Mouse (Mus musculus) bone marrow macrophage, adult 2 months (primary cell): ENCODE measurements around the gene Pard3. TPM values are rescaled to one million over a fixed set of nuclear protein-coding genes. Genes with fewer than 3 reads are reported as not detected.
A peak's percentile ranks its signal among the peaks of the same experiment; 100 is the strongest.

Experiments
- H3K27ac ChIP-seq: 2 replicates; pipeline ENCODE4 v1.5.1; 2012; ENCODE audit warnings: low read depth, low read length; ENCODE audit not compliant: insufficient read depth
- H3K4me1 ChIP-seq: 2 replicates; pipeline ENCODE4 v1.6.1; 2012; ENCODE audit warnings: low read length; ENCODE audit not compliant: control insufficient read depth, insufficient read depth
- H3K4me3 ChIP-seq: 2 replicates; pipeline ENCODE4 v1.5.1; 2012; ENCODE audit warnings: mild to moderate bottlenecking, low read length, moderate library complexity; ENCODE audit not compliant: insufficient read depth
- CTCF ChIP-seq: IDR thresholded peaks from 2 replicates; pipeline ENCODE4 v1.5.1; 2012; ENCODE audit warnings: low read depth, mild to moderate bottlenecking, low read length, moderate library complexity
- POLR2A ChIP-seq: IDR thresholded peaks from 2 replicates; pipeline ENCODE4 v1.6.1; 2012; ENCODE audit warnings: mild to moderate bottlenecking, low read depth, low read length, borderline replicate concordance
- polyA plus RNA-seq: library from polyadenylated mRNA; stranded (reverse); fragments of >200 nt; gene quantifications from 2 replicates; pipeline ENCODE4 v1.2.4, GENCODE M21; 2012; ENCODE audit not compliant: missing spikeins, insufficient read depth, insufficient read length

Pard3 gene
- polyA plus RNA-seq, 1 experiment, result 0.11 TPM

DNA sequence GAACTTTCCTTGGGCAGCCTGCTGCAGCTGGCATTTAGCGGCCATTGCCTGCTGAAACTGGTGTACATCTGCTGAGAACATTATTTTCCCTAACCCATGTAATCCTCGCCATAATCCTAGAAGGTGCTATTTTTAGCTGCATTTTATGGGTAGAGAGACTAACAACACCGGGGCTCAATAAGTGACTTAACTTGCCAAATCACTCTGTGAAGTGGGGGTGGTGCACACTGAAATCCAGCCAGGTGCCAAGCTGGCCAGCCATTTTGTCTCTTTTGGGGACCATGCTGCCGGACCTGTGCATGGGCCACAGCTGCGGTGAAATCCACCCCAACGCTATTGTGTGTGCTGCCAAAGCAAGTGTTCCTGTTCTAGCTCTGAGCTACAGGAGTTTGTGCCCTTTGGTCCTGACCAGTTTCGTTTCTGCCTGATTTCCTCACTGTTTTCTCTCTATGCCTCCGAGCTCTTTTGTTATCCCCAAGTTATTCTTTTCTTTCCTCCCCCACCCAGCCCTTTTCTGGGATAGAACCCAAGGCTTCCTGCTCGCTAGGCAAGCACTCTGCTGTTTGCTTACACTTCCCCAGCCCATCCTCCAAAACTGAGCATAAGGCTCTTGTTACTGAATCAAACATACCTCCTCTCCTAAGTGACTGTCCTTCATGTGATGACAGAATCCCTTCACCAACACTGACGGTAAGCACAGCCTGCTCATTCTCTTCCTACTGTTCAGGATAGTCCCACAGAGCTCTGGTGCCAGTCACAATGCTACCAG, 375.9 kb downstream of the Pard3 start:
- no peak overlapping the region for H3K27ac ChIP-seq
- H3K4me1 ChIP-seq, result peaks cover 31% of the 10 kb centered on the region
- TF ChIP-seq POLR2A (no peak), CTCF (no peak)
- peak overlapping the region; percentile 53 for H3K4me3 ChIP-seq

DNA sequence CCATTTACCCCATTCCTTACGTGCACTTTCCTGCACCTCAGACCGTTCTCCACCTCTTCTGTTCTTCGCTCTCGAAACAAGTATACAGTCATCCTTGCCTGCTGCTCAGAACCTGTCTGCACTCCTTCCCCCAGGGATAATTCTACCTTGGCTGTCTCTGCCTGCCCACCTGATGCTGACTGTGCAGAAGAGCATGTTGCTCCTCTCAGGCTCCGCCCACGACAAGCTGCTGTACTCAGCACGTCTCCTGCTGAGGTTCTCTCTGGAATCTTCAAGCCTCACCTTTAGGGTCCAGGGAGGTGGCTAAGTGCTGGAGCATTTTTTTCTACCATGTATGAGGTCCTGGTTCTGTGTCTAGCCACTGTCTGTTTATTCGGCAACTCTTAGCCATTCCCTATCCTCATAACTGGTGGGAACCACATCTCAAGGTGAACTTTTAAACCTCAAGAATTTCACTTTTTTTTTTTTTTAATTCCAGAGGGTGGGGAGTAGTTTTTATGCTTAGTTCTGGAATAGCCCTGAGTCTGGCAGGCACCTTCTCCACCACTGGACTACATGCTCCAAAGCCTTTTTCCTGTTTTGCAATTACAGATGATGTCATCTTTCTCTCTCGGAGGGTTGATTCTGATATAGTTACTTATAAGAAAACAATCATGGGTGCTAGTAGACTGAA, 376.6 kb downstream of the Pard3 start:
- peaks cover 31% of the 10 kb centered on the region for H3K4me1 ChIP-seq
- TF ChIP-seq POLR2A, result no peak
- TF ChIP-seq CTCF, result no peak
- peak overlapping the region; percentile 65 for H3K27ac ChIP-seq
- H3K4me3 ChIP-seq, result peak overlapping the region; percentile 53

DNA sequence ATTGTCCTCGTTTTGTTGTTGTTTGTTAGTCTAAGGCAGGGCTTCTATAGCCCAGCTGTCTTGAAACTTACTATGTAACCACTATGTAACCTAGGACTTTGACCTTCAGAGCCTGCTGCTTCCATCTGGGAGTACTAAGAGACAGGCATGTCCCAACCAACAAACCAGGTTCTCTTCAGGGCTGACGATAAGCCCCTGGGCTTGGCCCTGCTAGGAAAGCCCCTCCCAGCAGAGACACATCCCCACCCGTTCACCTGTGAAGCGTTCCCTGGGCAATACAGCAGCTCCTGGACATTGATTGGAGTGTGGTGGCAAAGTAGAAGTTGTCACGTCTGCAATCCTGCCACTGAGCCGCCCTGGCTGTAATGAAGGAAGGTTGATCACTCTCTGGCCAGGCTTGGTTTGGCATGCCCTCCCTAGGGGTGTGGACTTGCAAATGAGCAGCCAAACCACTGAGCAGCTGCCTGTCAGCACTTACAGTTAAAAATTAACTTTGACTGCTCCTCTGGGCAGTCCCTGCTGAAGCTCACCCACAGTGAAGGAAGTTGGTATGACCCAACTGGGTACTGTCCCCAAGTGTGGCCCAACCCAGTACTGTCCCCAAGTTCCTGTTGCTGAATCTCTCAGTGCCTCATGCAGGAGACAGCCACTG, 377.3 kb downstream of the Pard3 start:
- Histone ChIP-seq H3K27ac (peak overlapping the region; percentile 65), H3K4me3 (peak overlapping the region; percentile 53), H3K4me1 (peaks cover 31% of the 10 kb centered on the region)
- TF ChIP-seq CTCF (no peak), POLR2A (peak; percentile 44; the same call in 1 of the 2 replicates)

DNA sequence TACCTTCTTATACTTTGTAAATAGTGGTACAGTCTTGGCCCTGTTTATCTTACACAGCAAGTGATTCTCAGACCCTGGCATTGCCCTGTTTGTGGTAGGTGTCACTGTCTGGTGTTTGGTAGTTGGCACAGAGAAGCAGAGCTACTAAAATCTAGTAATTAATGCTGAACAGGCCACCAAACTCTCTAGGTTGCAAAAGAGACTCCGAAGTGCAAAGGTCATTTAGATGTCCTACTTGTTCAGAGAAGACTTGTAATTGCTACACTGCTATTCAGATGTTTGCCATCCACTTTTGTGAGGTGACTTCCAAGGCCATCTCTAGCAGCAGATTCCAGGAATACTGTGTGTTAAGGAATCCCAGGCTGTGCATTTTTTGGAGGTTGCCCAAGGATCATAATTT, 383.7 kb downstream of the Pard3 start:
- Histone ChIP-seq H3K4me3 (no peak overlapping the region), H3K27ac (no peak overlapping the region), H3K4me1 (no peaks in the 10 kb centered on the region)
- no peak for TF ChIP-seq POLR2A
- no peak for TF ChIP-seq CTCF

DNA sequence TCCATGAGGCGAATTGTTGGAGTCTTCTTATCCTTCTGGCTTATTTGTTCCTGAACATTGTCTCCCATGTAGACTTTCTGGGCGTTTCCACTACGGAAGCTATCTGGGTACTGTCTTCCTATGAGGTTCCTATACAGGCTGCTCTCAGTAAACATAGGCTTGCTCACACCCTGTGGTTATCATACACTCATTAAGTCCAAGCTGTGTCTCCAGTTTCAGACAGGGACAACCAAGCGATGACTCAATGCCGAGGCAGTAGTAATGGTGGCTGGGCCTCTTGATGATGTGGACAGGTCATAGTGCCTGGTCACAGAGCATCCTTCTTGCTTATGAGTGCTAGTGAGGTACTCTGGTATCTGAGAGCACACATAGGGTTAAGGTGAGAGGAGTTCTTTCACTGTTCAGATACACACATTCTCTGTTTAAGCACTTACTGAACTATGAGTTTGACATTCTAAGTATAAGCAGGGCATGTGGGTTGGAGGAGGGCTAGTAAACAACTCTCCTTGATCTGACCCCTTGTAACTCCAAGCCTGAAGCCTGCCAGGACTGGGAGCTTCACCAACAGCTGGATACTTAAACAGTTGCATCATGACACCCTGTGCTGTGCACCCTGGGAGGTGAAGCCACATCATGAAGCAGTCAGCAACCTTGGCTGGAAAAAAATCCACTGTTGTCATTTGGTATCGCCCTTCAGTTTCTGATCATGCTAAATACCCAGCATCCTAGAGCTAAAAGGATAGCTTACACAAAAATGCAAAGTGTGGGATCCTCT, 385.6 kb downstream of the Pard3 start:
- TF ChIP-seq POLR2A (no peak), CTCF (no peak)
- H3K27ac ChIP-seq, result no peak overlapping the region
- H3K4me1 ChIP-seq, result no peaks in the 10 kb centered on the region
- H3K4me3 ChIP-seq, result no peak overlapping the region

DNA sequence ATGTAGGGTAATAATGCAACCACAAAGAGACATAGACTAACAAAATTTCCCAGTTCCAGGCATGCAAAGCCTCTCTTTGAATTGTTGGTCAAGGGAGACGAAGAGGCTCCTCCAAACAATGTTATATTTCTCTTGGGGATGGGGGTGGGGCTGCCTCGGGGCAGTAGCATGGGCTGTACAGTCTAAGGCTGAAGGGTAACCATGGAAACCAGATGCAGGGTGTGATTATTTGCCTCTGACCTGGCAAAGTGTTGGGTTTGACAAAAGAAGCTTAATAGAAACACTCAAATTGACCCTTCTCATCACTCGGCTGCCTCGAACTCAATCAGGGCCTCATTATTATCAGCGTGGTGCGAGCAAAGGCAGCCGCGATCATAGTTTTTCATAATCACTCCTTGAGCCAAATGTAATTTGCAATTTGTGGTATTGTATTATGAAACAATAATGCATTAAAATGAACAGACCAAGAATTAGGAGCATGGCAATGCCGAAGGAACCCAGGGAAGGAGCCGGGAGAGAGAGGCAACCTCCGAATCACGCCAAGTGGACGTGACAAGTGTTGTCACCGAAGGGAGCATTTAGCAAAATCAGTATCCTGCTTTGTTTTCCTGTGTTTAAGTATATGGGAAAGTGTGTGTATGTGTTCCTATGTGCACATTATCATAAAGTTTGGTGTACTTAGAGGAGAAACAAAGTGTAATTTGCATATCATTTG, 387.4 kb downstream of the Pard3 start:
- peaks cover 4% of the 10 kb centered on the region; the same call in 1 of the 2 replicates for H3K4me1 ChIP-seq
- H3K27ac ChIP-seq, result no peak overlapping the region
- TF ChIP-seq CTCF, result no peak
- TF ChIP-seq POLR2A, result no peak
- no peak overlapping the region for H3K4me3 ChIP-seq

DNA sequence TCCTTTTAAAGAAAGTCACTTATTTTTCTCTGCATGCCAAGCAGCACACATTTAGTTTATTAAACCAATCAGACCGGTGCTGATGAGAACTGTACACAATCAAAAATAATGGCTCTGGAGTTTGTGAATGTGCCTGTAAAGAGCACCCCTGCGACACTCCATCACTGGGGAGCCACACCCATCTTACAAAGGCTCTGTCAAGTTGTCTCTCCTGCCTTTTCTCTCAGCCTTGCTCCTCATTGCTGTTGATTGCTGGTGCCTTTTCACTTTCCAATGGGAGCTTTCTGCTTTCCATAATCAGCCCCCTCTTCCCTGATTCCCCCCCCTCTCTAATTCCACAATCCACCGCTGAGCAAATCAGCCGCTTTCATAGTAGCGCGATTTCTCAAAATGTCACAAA, 388.7 kb downstream of the Pard3 start:
- Histone ChIP-seq H3K27ac (no peak overlapping the region), H3K4me3 (no peak overlapping the region), H3K4me1 (peaks cover 4% of the 10 kb centered on the region; the same call in 1 of the 2 replicates)
- TF ChIP-seq CTCF (no peak), POLR2A (no peak)

DNA sequence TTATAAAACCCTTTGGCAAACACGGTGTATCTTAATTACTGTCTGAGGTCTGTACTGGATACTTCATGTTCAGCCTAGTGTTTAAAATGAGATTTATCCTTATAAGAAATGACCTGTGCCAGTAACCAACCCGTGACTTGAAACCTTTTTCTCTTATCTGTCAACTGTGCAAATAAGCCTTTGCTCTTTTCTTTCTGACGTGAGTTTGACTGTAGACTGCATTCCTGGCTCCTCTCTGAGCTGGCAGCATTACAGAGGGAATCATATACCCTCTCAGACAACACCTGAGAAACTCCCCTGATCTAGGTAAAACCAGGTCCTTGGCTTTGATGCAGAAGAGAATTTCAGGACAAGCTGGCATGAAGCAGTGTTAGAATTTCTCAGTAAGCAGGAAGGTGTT, 394.2 kb downstream of the Pard3 start:
- TF ChIP-seq POLR2A, result no peak
- TF ChIP-seq CTCF, result no peak
- no peak overlapping the region for H3K27ac ChIP-seq
- no peak overlapping the region for H3K4me3 ChIP-seq
- H3K4me1 ChIP-seq, result peaks cover 4% of the 10 kb centered on the region; the same call in 1 of the 2 replicates

DNA sequence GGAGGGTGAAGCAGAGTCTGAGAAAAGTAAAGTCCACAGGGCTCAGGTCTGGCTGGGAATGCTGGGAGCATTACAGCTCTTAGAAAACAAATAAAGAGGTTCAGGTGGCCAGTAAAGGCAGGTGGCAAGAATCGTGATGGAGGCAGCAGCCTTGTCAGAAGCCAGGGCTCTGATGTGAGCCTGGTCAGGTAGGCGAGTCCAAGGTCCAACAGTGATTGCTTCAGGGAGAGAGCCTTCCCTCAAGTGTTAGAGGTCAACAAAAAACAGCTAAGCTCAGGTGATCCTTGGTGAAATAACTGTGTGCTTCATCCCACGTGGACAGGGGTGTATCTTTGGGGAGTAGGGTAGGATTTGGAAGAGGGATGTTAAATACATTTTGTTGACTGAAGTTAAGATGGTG, 397.5 kb downstream of the Pard3 start:
- TF ChIP-seq POLR2A, result no peak
- no peak for TF ChIP-seq CTCF
- Histone ChIP-seq H3K4me3 (no peak overlapping the region), H3K27ac (no peak overlapping the region), H3K4me1 (no peaks in the 10 kb centered on the region)
